Mouse (Mus musculus): ENCODE measurements around the gene Cdkn2aipnl.

Cdkn2aipnl gene

GRCm38 (mm10) chr11:52003772-52004528 lies 36.5 kb downstream of the Cdkn2aipnl start, which contains the start of gene Cdkl3:
TSS of gene Cdkl3 (plus strand) at chr11:52004221.
- peak; percentile 86 for DNase-seq (ENCODE audit: low spot score)

DNA sequence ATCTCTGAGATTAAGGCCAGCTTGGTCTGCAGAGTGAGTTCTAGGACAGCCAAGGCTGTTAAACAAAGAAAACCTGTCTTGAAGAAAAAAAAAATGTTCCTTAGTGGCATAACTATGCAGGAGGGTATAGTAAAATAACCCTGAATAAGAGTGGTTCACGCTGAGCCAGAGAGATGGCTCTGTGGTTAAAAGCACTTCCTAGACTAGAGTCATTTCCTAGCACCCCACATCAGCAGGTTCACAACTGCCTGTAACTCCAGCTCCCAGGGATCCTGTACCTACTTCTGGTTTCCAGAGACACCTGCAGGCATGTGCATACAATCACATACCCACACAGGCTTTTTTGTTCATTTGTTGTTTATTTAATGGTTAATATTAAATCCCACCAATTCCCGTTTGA lies 38.1 kb downstream of the Cdkn2aipnl start:
- no peak for DNase-seq (ENCODE audit: low spot score)

- DNase-seq (ENCODE audit: low spot score), result no peak
These were observed 43.5 kb downstream of the Cdkn2aipnl start for GRCm38 (mm10) chr11:52011011-52011410.

- no peak for DNase-seq (ENCODE audit: low spot score)
These were observed 44.1 kb downstream of the Cdkn2aipnl start for GRCm38 (mm10) chr11:52011541-52011940.

GRCm38 (mm10) chr11:52018217-52018616 lies 50.8 kb downstream of the Cdkn2aipnl start:
- DNase-seq (ENCODE audit: low spot score), result no peak
